Mouse (Mus musculus) liver, adult 2 months (tissue): Measurements from ENCODE around the gene St3gal5.

Source experiments
- CTCF ChIP-seq: fragments of 200-500 bp; IDR thresholded peaks from 2 replicates; pipeline ENCODE4 v1.5.1; 2011; ENCODE audit warnings: low read depth, low read length, control low read depth
- POLR2A ChIP-seq: fragments of 200-500 bp; IDR thresholded peaks from 2 replicates; pipeline ENCODE4 v1.6.1; 2011; ENCODE audit warnings: low read length, control low read depth; ENCODE audit not compliant: insufficient read depth; ENCODE audit errors: extremely low read depth

DNA sequence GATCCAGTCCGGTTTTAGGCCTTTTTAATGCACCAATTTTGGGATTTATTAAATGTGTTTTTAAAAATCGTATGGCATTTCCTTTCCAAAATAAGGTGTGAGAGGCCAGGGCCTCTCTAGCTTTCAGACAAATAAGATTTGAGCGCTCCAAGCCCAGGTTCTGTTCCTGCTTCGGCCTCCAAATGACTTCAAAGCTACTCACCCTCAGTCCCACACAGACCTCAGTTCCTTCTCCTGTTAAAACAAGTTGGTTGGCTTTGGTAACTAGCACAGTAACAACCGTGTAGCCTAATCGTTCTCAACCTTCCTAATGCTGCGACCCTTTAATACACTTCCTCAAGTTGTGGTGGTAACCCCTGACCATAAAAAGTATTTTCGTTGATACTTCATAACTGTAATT, 723 bp upstream of the St3gal5 start:
- TF ChIP-seq CTCF: no peak
- no peak for TF ChIP-seq POLR2A
